Mouse (Mus musculus) G1E-ER4 (cell line): ENCODE results near the gene Atl2. TPM values are rescaled to one million over a fixed set of nuclear protein-coding genes. Genes with fewer than 3 reads are reported as not detected.

Source experiments
- GATA1 ChIP-seq: IDR thresholded peaks from one replicate; pipeline ENCODE4 v1.8.0; 2012; ENCODE audit warnings: low read length, inconsistent platforms
- polyA plus RNA-seq: library from polyadenylated mRNA; stranded (reverse); fragments of >175 nt; gene quantifications from 2 replicates; pipeline ENCODE4 v1.2.3, GENCODE M21; 2012

Gene Atl2
- polyA plus RNA-seq, 1 experiment: 9.5 TPM

- TF ChIP-seq GATA1: no peak
Observed at GRCm38 (mm10) chr17:79809491-79810316, 86.2 kb downstream of the Atl2 start.

DNA sequence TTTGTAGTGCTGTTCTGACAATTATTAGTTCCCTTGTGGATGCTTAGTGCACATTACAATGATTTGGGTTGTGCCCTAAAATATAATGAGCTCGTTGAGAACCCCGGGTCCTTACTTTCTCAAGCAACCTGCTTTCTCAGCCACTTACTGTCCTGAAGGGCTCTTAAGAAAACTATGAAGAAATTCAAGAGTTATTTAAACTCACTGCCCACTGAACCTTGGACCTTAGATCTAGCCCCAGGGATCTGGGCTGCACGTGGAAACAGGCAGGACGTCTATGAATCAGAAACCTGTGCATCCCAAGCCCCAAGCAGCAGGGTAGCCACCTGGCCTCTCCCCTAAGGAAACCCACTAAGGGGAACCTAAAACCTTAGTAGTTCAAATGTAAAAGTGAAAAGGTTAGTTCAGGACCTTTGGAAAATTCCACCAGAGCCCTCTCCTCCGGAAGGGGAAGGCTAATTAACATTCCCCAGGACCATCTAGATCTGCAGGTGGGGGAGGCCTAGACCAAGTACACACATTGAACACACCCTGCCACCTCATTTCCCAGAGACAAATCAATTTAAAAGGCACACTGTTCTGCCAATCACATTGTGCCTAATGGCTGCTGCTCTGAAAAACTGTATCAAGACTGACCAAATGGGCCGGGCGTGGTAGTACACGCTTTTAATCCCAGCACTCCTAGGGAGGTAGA lies 88.5 kb downstream of the Atl2 start:
- no peak for TF ChIP-seq GATA1

- TF ChIP-seq GATA1: no peak
Observed at GRCm38 (mm10) chr17:79804747-79805146, 91.2 kb downstream of the Atl2 start.

DNA sequence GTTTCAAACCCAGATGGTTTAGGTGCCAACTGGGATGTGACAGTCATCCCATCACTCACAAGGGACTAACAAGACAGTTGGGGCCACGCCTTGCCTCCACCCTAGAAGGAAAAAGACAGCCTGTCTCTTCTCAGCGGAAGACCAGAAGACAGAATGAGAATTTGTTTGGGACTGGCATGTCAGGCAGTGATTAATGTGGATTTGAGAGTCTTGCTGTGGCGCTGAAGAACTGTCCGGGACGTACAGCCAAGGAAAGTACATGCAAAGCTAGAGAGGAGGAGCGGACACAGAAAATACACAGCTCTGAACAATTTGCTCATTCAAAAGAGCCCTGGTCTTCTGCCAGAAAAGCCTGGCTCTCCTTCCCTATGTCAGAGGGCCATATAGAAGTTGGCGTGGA lies 93.9 kb downstream of the Atl2 start:
- no peak for TF ChIP-seq GATA1

DNA sequence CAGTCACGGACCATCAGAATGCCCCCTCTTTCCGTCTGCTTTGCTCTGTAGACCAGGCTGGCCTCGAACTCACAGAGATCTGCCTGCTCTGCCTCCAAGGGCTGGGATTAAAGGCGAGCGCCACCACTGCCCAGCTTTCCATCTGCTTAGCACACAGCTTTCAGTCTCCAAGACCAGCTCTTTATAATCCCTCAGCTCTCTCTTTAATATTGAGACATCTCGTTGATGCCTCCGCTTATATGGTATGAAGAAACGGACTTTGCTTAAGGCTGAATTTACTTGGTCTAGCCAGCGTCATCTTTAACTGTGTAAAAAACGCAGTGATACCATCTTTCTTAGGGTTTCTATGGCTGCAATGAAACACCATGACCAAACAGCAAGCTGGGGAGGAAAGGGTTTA lies 97.1 kb downstream of the Atl2 start:
- TF ChIP-seq GATA1: no peak

Other genes with a start within 250 kb of the Atl2 start
- not detected in 2 replicates for gene Cyp1b1, start 181.1 kb downstream of the Atl2 start, polyA plus RNA-seq
- gene Hnrnpll, start 166.2 kb upstream of the Atl2 start, polyA plus RNA-seq: 64.9 and 90.9 TPM in 2 replicates
- not detected in 2 replicates for gene Galm, start 231.3 kb upstream of the Atl2 start, polyA plus RNA-seq